Comparison of ENCODE assay signal across 26 mouse cellular contexts in genomic region chr9:99162839-99163238, GRCm38 (mm10). TPM values are rescaled to one million over a fixed set of nuclear protein-coding genes. Genes with fewer than 3 reads are reported as not detected.
DNase-seq lines count a peak whose midpoint lies in the region; ATAC-seq lines count a peak whose summit lies in the region.
"Had no signal": no experiment of that assay in that cellular context is flagged by ENCODE, and none has a peak within 500 bp of the region (broad histone marks: within the 10 kb centered on the region; RNA-seq: fewer than 3 reads in every experiment).

No protein-coding gene starts in this region.

- 0 out of 2 replicates have a peak overlapping the region, but pooled peaks have one; percentile 0 for H3K27ac ChIP-seq in embryonic facial prominence, embryonic 14.5 days (replicated peaks; ENCODE audit: low read depth, low read length)
- H3K27ac ChIP-seq in embryonic facial prominence, embryonic 10.5 days (replicated peaks), result no peak overlapping the region; the same call in 1 of the 2 replicates
- no peak overlapping the region for H3K27ac ChIP-seq in liver, embryonic 11.5 days (ENCODE audit: low read depth, low read length)
- H3K27ac ChIP-seq: limb, embryonic 13.5 days; liver, embryonic 14.5 days; midbrain, embryonic 15.5 days; stomach, embryonic 15.5 days had no signal

- ATAC-seq in embryonic facial prominence, embryonic 14.5 days (ENCODE audit: low read depth), result no peak
- no peak for ATAC-seq in liver, embryonic 11.5 days (replicated peaks; ENCODE audit: low FRiP score)
- ATAC-seq in common myeloid progenitor, adult 5-6 weeks (replicated peaks; ENCODE audit: low read depth, poor library complexity, severe bottlenecking), result peak; percentile 60
- peak; percentile 45; the same call in 1 of the 2 replicates for ATAC-seq in monocyte, adult 5-6 weeks (replicated peaks; ENCODE audit: insufficient number of reproducible peaks, low FRiP score, low TSS enrichment, poor library complexity, severe bottlenecking)
- ATAC-seq: inflammation-experienced regulatory T-cells, adult 6 months; midbrain, embryonic 15.5 days had no signal

- H3K27me3 ChIP-seq in embryonic facial prominence, embryonic 14.5 days (replicated peaks; ENCODE audit: control insufficient read depth, insufficient read depth, low read length), result no peaks in the 10 kb centered on the region
- H3K27me3 ChIP-seq in embryonic facial prominence, embryonic 10.5 days (replicated peaks; ENCODE audit: low read depth, poor library complexity, severe bottlenecking), result no peaks in the 10 kb centered on the region
- no peaks in the 10 kb centered on the region; the same call in 1 of the 2 replicates for H3K27me3 ChIP-seq in liver, embryonic 11.5 days (replicated peaks; ENCODE audit: control insufficient read depth, insufficient read depth, low read length)
- H3K27me3 ChIP-seq: hindbrain, embryonic 15.5 days; limb, embryonic 13.5 days; midbrain, embryonic 15.5 days; stomach, embryonic 15.5 days had no signal

- no peak overlapping the region for H3K9ac ChIP-seq in embryonic facial prominence, embryonic 14.5 days (ENCODE audit: low read depth, low read length)
- H3K9ac ChIP-seq in liver, embryonic 11.5 days (ENCODE audit: low read depth, low read length), result 0 out of 2 replicates have a peak overlapping the region, but pooled peaks have one; percentile 25
- H3K9ac ChIP-seq: heart, embryonic 12.5 days; hindbrain, embryonic 15.5 days; limb, embryonic 13.5 days; liver, embryonic 14.5 days; lung, embryonic 14.5 days; midbrain, embryonic 15.5 days; stomach, embryonic 15.5 days had no signal

- no peaks in the 10 kb centered on the region for H3K36me3 ChIP-seq in embryonic facial prominence, embryonic 14.5 days (ENCODE audit: control insufficient read depth, insufficient read depth, low read length)
- no peaks in the 10 kb centered on the region for H3K36me3 ChIP-seq in embryonic facial prominence, embryonic 10.5 days (replicated peaks)
- H3K36me3 ChIP-seq in liver, embryonic 11.5 days (ENCODE audit: control insufficient read depth, insufficient read depth, low read length), result no peaks in the 10 kb centered on the region
- H3K36me3 ChIP-seq: heart, embryonic 12.5 days; hindbrain, embryonic 15.5 days; limb, embryonic 13.5 days; midbrain, embryonic 15.5 days; stomach, embryonic 15.5 days had no signal

- no peak for DNase-seq in embryonic facial prominence, embryonic 14.5 days (ENCODE audit: low spot score)
- DNase-seq in embryonic facial prominence, embryonic 10.5 days (ENCODE audit: low spot score), result no peak
- no peak for DNase-seq in liver, embryonic 11.5 days (ENCODE audit: low spot score)
- no peak for DNase-seq in liver
- DNase-seq in layer of hippocampus, adult 9-10 months (ENCODE audit: low spot score), result no peak
- DNase-seq in heart, adult 9 months (ENCODE audit: low spot score in 2 of 2), result no peak
- DNase-seq: adrenal gland, adult 8-10 months; cerebellum, adult 11-12 months; cerebellum, adult 9-11 months; gastrocnemius, postnatal 25 days; heart, adult 18-20 months; heart, postnatal 4 days; kidney, adult 11 months; kidney, postnatal 14 days; lung, embryonic 14.5 days; lung, postnatal 14 days; right cerebral cortex, postnatal 25 days had no signal

- H3K4me3 ChIP-seq in embryonic facial prominence, embryonic 14.5 days (ENCODE audit: low read depth, low read length), result no peak overlapping the region
- no peak overlapping the region for H3K4me3 ChIP-seq in embryonic facial prominence, embryonic 10.5 days
- H3K4me3 ChIP-seq in liver, embryonic 11.5 days (ENCODE audit: low read depth, low read length), result no peak overlapping the region
- H3K4me3 ChIP-seq: heart, embryonic 12.5 days; hindbrain, embryonic 15.5 days; limb, embryonic 13.5 days; midbrain, embryonic 15.5 days; stomach, embryonic 15.5 days had no signal

- H3K4me1 ChIP-seq in embryonic facial prominence, embryonic 14.5 days (ENCODE audit: control insufficient read depth, insufficient read depth, low read length), result peaks cover 8% of the 10 kb centered on the region
- H3K4me1 ChIP-seq in embryonic facial prominence, embryonic 10.5 days, result peaks cover 24% of the 10 kb centered on the region
- peaks cover 47% of the 10 kb centered on the region for H3K4me1 ChIP-seq in liver, embryonic 11.5 days (replicated peaks; ENCODE audit: control insufficient read depth, insufficient read depth, low read length)
- H3K4me1 ChIP-seq: stomach, embryonic 15.5 days had no signal

- 79% methylated on average over 2 of the region's 2 CpGs for WGBS in embryonic facial prominence, embryonic 14.5 days
- 82% methylated on average over 2 of the region's 2 CpGs for WGBS in embryonic facial prominence, embryonic 10.5 days
- 55% methylated on average over 2 of the region's 2 CpGs for WGBS in liver, embryonic 11.5 days

- no peaks in the 10 kb centered on the region for H3K9me3 ChIP-seq in embryonic facial prominence, embryonic 14.5 days (ENCODE audit: control insufficient read depth, low read length)
- H3K9me3 ChIP-seq in embryonic facial prominence, embryonic 10.5 days, result no peaks in the 10 kb centered on the region
- no peaks in the 10 kb centered on the region for H3K9me3 ChIP-seq in liver, embryonic 11.5 days (ENCODE audit: control insufficient read depth, low read length)
- H3K9me3 ChIP-seq: heart, embryonic 12.5 days; hindbrain, embryonic 15.5 days; limb, embryonic 13.5 days; midbrain, embryonic 15.5 days; stomach, embryonic 15.5 days had no signal

- no peak overlapping the region for H3K4me2 ChIP-seq in embryonic facial prominence, embryonic 14.5 days (ENCODE audit: low read depth, low read length)
- no peak overlapping the region for H3K4me2 ChIP-seq in liver, embryonic 11.5 days
- H3K4me2 ChIP-seq: lung, embryonic 14.5 days; stomach, embryonic 15.5 days had no signal

RNA-seq across cellular contexts. Expression of gene Pik3cb, which starts 22.4 kb away (rescaled TPM):
- 1.3 and 1.6 TPM in 2 replicates for polyA plus RNA-seq in embryonic facial prominence, embryonic 14.5 days (2014; fragmentation: Nextera tagmentation; extraction: Ambion mirVana)
- 1.3 and 1.4 TPM in 2 replicates for polyA plus RNA-seq in embryonic facial prominence, embryonic 10.5 days (2016; fragmentation: Nextera tagmentation; extraction: Ambion mirVana)
- 2.9 and 3.5 TPM in 2 replicates for polyA plus RNA-seq in liver, embryonic 11.5 days (2014; fragmentation: Nextera tagmentation; extraction: Ambion mirVana)
- 4.5 and 5.8 TPM in 2 replicates for total RNA-seq in common myeloid progenitor, adult 5-6 weeks (2017)
- total RNA-seq in monocyte, adult 5-6 weeks (2017), result 6.0 to 12.7 TPM (median 6.8 TPM) in 3 replicates

Comparison
In these comparisons a context has a peak if more than half of its experiments do, and no peak if none do; other contexts are left out.
1. ATAC-seq: peak in common myeloid progenitor, adult 5-6 weeks (single experiment) and monocyte, adult 5-6 weeks (single experiment); none in embryonic facial prominence, embryonic 14.5 days (single experiment) and liver, embryonic 11.5 days (single experiment).